Comparison of ENCODE assay signal across 15 mouse cellular contexts in genomic region chr1:97873490-97874054, GRCm38 (mm10).
"Had no signal": no experiment of that assay in that cellular context is flagged by ENCODE, and none has a peak within 500 bp of the region (broad histone marks: within the 10 kb centered on the region; RNA-seq: fewer than 3 reads in every experiment).

No protein-coding gene starts in this region.

- H3K27ac ChIP-seq: kidney, postnatal 0 days; limb, embryonic 10.5 days; liver, embryonic 15.5 days; midbrain, embryonic 15.5 days; neural tube, embryonic 12.5 days; stomach, postnatal 0 days had no signal

- H3K27me3 ChIP-seq: liver, embryonic 15.5 days; megakaryocyte, embryonic 14.5 days; midbrain, embryonic 15.5 days; neural tube, embryonic 12.5 days had no signal

- DNase-seq: kidney, adult 9 months; kidney, postnatal 36 days; lung, adult 2 months; lung, postnatal 4 days; thymus, adult 18-20 months; thymus, postnatal 14 days had no signal

- H3K4me3 ChIP-seq: left cerebral cortex, adult 2 months; limb, embryonic 10.5 days; liver, embryonic 15.5 days; megakaryocyte, embryonic 14.5 days; midbrain, embryonic 15.5 days; neural tube, embryonic 12.5 days had no signal

- ATAC-seq: lung, postnatal 0 days; midbrain, embryonic 15.5 days had no signal
